Mouse (Mus musculus): ENCODE results near the gene 9530053A07Rik.
"Not testable (repeated sequence)": the region's sequence is repeated elsewhere in the genome, so short reads cannot be mapped to it uniquely, and the experiment has no call there.

Gene 9530053A07Rik

DNA sequence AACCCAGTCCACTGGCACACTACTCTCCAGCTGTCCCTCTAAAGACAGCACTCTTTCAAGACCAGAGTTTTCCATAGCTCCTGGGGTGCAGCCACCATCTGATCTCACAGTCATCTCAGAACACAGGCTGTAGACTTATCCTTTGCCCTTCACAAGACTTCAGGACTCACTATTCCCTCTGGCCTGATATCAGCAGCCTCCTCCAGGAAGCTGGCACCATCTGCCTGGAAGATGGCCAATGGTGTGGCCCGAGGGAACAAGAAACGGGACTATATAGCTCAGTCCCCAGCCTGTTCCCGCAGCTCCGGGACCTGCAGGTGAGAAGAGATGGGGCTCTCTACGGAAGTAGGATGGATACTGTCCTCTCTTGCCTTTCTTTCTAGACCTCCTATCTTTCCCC is at the start of gene 9530053A07Rik:
TSS of gene 9530053A07Rik (plus strand) at position 301 of the 400 bp plus-strand sequence.
- DNase-seq: no peak

DNA sequence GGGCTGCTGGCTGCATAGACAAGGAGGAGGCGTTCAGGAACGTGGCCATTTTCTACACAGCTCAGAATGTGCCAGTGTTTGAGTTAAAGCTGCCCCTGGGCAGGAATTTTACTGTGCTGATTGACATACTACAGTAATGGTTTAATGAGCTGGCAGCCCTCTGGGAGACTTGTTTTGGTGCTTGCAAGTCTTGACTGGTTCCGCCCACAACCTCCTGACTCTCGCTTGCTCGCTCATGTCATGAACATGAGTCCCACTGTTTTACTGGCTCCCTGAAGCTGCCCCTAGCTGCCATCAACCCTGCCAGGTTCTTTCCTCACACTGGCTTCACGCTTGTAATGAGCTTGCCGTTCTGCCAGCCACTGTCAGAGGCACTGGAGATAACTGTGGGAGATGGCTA is 45.1 kb upstream of the 9530053A07Rik start:
- no peak for DNase-seq

DNA sequence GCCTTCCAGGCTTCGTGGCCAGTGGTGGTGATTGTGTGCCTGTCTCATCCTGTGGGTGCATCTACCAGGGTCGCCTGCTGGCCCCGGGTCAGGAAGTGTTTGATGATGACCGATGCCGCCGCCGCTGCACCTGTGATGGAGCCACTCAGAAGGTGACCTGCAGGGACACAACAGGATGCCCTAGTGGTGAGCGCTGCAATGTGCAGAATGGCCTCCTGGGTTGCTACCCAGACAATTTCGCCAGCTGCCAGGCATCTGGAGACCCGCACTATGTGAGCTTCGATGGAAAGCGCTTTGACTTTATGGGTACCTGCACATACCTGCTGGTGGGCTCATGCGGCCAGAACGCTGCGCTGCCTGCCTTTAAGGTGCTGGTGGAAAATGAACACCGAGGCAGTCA is 43.0 kb upstream of the 9530053A07Rik start:
- DNase-seq: no peak

DNA sequence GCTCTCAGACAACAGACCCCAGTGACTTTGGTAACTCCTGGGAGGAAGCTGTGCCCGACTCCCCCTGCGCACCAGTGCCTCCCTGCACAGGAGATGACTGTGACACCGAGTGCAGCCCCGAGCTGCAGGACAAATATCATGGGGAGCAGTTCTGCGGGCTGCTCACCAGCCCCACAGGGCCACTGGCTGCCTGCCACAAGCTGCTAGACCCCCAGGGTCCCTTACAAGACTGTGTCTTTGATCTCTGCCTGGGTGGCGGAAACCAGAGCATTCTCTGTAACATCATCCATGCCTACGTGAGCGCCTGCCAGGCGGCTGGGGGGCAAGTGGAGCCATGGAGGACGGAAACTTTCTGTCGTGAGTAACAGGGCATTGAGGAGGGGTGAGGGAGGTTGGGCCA is 35.7 kb upstream of the 9530053A07Rik start:
- no peak for DNase-seq

DNA sequence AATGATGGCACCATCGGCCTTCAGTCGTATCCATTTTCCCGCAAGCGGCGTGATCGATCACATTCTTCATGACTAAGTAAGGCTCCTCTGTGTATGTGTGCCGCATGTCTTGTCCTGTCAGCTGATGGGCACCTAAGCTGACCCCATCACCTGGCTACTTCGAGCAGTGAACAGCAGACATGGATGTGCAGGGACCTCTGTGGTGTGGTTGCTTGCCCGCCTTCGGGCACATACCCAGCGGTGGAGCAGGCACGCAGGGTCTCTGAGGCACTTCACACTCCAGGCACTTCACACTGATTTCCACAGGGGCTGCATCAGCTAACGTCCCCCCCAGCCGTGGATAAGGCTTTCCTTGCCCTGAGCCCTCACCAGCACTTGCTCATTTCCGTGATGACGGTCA is 30.2 kb upstream of the 9530053A07Rik start:
- no peak for DNase-seq

DNA sequence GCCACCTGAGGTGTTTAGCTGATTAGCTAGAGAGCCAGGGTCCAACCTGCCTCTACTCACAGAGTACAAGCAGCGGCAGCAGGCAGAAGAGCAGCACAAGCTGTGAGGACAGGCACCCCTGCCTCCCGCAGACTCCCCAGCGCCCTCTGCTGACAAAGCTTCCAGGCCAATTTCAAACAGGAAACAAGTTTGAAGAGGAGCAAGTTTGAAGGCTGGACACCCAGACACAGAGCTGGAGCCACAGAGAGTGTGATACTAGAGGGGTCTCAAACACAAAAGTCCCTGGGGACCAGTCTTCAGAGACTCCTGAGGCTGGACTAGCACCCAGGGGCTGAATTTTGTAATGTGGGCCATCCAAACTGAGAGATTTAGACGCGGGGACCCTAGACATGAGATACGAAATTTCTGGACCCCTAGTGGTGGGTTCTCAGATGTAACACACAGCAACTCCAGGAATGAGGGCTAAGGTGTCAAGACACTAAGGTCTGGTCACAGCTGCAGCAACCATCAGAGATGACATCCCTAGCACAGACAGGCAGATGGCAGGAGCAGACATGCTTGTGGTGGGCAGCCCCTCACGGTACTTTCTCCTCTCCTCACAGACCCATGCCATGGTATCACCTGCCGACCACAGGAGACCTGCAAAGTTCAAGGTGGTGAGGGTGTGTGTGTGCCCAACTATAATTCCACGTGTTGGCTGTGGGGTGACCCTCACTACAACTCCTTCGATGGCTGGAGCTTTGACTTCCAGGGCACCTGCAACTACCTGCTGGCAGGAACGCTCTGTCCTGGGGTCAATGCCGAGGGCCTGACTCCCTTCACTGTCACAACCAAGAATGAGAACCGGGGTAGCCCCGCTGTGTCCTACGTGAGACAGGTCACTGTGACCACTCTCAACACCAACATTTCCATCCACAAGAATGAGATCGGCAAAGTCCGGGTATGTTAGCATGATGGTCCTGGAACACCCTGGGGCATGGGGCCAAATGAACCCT is 28.4 kb upstream of the 9530053A07Rik start:
- no peak for DNase-seq

DNA sequence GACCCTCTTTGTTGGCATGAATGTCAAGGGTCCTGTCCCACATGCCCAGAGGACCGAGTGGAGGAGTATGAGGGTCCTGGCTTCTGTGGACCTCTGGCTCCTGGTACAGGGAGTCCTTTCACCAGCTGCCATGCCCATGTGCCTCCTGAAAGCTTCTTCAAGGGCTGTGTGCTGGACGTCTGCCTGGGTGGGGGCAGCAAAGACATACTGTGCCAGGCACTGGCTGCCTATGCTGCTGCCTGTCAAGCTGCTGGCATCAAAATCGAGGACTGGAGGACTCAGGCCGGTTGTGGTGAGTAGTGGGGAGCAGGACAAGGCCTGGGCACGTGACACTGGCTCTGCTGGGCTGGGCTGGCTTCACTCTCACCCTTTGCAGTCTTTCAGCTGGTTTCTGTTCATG is 26.3 kb upstream of the 9530053A07Rik start:
- DNase-seq: not testable (repeated sequence)

DNA sequence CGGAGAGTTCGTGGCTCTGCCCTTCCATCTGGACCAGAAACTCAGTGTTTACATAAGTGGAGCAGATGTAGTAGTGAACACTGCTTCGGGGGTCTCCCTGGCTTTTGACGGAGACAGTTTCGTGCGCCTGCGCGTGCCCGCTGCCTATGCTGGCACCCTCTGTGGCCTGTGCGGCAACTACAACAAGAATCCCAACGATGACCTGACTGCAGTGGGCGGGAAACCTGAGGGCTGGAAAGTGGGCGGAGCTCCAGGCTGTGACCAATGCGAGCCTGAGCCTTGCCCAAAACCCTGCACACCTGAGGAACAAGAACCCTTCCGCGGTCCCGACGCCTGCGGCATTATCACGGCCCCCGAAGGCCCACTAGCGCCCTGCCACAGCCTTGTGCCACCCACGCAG is 24.6 kb upstream of the 9530053A07Rik start:
- peak; percentile 4 for DNase-seq

DNA sequence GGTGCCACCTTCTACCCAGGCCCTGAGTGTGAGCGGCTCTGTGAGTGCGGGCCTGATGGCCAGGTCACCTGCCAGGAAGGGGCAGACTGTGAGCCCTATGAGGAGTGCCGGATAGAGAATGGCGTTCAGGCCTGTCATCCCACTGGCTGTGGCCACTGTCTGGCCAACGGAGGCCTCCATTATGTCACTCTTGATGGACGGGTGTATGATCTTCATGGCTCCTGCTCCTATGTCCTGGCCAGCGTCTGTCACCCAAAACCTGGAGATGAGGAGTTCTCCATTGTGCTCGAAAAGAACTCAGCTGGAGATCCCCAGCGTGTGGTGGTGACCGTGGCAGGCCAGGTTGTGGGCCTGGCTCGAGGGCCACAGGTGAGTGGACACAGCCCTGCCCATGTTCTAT is 23.0 kb upstream of the 9530053A07Rik start:
- no peak for DNase-seq

DNA sequence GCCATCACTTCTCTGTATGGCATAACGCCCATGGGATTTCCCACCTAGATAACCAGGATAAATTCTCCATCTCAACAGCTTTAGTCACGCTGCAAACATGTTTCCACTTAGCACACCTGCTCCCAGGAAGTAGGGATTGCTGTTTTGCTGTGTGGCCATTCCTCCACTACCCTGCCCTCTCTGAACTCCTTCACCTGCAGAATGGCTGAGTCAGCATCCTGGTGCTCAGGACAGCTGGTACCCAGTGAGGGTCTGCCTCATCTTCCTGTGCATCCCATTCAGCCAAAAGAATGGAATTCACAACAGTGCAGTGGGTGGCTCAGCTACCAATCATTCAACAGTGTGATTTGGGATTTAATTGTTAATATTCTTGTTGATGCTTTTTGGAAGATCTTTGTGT is 14.6 kb upstream of the 9530053A07Rik start:
- no peak for DNase-seq

DNA sequence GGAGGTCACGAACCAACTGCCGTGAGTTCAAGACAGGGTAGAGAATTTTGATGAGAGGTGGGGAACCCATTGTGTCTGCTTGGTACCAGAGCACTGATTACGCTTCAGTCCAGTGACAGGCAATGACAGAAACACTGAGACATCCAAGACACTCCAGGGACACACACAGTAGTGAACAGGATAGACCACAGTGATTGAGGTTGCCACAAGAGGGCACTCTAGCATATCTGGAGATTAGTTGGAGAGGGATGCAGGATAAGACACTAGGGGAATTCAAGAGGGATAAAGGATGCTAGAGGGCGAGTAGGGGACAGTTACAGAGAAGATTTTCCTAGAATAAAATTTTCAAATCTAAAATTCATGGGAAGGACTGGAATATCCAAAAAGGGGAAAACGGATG is 8.3 kb downstream of the 9530053A07Rik start:
- DNase-seq: no peak

DNA sequence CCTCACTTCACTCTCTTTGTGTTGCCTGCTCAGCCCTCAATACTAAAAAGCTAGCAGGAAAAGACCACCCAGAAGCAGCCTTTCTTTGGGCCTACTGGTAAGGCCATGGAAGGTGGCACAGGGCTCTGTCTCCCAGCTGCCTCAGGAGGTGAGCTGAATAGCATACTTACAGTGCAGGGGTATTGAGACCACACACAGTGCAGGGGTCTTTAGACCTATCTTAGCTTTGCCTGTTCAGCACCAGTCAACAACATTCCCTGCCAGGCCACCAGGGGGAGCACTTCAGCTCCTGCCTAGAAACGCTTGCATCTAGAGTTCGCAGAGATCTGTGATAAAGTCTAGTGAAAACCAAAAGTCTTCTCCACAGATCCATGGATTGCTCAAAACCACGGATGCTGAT is 19.0 kb downstream of the 9530053A07Rik start:
- DNase-seq: no peak

DNA sequence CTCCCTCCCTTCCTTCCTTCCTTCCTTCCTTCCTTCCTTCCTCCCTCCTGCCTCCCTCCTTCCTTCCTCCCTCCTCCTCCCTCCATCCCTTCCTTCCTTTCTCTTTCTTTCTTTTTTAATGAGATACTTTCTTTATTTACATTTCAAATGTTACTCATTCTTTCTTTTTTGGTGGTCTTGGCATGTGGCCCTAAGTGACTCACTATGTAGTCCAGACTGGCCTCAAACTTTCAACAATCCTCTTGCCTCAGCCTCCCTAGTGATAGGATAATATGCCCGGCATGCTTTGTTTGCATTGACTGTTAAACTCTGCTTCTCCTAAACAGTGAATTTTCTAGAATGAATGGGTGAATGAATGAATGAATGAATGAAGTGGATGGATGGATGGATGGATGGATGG is 20.6 kb downstream of the 9530053A07Rik start:
- DNase-seq: no peak

DNA sequence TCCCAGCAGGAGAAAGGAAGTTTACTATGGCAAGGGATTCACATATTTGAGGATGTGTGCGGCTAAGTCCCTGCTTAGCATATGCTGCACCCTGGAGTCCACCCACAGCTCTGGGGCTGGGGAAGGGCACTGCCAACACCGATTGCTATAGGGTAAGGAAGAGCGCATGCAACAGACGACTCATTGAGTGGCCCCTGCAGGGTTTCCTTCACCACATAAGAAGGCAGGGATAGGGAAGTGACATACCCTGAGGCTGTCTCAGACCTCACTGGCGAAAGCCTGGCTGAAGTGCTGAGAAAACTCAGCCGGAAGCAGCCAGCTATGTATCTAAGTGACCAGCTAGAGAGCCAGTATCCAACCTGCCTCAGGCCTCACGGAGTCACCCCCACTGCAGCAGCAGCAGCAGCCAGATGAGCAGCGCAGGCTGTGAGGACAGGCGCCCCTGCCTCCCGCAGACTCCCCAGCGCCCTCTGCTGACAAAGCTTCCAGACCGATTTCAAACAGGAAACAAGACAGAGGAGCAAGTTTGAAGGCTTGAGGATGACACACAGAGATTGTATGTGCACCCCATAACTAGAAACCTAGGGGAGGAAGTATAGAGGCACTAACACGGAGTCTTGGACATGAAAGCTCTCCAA is 22.4 kb downstream of the 9530053A07Rik start:
- DNase-seq: no peak

DNA sequence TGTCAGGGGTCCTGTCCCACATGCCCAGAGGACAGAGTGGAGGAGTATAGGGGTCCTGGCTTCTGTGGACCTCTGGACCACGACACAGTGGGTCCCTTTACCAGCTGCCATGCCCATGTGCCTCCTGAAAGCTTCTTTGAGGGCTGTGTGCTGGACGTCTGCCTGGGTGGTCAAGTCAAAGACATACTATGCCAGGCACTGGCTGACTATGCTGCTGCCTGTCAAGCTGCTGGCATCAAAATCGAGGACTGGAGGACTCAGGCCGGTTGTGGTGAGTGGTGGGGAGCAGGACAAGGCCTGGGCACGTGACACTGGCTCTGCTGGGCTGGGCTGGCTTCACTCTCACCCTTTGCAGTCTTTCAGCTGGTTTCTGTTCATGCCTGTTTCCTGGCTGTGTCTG is 24.3 kb downstream of the 9530053A07Rik start:
- not testable (repeated sequence) for DNase-seq

DNA sequence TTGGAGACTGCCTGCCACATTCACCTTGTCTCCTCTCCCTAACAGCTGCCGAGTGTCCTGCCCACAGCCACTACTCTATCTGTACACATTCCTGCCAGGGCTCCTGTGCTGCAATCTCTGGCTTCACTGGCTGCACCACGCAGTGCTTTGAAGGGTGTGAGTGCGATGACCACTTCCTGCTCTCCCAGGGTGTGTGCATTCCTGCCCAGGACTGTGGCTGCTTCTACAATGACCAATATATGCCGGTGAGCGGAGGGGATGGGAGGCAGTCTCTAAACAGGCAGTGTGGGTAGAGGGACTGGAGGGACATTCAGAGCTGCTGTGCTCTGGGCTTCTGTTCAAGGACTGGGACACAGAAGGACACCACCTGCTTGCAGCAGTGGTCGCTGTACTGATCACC is 30.0 kb downstream of the 9530053A07Rik start:
- no peak for DNase-seq

DNA sequence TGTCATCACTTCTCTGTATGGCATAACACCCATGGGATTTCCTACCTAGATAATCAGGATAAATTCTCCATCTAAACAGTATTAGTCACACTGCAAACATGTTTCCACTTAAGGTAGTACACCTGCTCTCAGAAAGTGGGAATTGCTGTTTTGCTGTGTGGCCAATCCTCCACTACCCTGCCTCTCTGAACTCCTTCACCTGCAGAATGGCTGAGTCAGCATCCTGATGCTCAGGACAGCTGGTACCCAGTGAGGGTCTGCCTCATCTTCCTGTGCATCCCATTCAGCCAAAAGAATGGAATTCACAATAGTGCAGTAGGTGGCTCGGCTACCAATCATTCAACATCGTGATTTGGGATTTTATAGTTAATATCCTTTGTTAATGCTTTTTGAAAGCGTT is 30.6 kb downstream of the 9530053A07Rik start:
- DNase-seq: no peak

DNA sequence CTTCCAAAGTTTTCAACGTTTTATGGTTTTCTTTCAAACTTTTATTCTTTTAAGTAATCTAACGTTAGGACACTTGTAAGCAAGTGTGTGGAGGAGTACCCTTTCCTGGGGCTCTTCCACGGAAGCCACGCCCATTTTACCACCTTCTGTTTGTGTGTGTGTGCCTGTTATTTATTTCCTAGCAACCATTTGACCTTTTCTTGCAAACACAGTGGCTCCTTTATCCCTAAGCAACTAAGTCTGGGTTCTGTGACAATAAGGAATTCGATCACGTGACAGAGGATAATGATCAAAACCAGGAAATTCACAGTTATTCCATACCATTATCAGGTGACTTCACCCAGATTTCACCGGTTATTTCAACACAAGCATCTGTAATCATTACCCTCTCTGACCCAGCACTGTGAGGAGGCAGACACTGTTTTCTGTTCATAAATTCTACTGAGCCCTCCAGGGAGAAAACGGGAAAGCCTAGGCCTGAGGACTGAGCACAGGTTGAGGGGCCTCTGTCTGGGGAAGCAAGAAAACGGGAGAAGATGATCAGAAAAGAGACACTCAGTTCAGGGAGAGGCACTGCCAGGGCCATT is 32.0 kb downstream of the 9530053A07Rik start:
- no peak for DNase-seq

DNA sequence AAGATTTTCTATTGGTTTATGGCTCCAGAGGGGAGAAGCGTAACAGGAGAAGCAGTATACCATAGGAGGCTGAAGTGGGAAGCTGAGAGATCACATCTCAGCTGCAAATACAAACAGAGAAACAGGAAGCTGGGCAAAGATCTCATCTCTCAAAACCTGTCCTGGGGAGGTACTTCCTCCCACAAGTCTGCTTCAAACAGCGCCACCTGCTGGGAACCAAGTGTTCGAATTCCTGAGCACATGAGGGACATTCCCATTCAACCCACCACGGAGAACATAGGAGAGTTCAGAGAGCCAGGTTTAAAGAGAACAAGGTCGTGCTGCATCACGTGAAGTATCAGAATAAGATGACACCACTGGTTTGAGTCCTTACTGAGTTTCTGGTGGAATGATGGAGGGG is 36.1 kb downstream of the 9530053A07Rik start:
- no peak for DNase-seq

DNA sequence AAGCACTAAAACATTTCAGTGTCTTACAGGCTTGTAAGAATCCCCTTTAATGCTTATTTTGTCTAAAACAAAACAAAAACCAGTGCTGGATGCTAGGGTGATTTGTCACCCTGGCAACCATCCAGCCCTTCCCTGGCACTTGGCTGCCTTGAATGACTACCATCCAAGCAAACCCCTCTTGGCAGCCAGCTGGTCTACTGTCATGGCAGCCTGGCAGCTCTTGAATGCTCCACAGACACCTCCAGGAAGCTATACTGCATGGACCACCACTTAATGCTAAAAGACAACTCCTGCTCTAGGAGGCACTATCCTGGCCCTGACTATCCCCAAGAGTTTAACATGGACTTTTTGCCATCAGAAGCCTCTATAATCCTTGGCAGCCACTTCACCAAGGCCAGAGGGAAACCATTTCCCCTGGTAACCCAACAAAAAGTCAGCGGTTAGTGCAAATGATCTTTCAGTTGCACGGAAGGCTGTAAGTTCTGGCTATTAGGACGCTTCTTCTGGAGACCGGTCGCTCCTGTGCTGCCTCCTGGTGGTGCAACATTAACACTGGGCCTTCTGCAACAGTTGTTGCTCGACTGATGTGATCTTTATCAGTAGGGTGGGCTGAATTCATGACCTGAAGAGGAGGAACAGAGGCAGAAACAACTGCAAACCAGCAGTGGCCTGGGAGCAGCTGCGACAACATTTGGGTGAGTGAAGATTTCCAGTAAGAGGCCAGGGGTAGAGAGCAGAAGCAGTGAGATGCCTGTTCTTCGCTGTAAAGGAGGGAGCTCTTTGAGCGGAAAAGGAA is 39.3 kb downstream of the 9530053A07Rik start:
- peak; percentile 60 for DNase-seq

DNA sequence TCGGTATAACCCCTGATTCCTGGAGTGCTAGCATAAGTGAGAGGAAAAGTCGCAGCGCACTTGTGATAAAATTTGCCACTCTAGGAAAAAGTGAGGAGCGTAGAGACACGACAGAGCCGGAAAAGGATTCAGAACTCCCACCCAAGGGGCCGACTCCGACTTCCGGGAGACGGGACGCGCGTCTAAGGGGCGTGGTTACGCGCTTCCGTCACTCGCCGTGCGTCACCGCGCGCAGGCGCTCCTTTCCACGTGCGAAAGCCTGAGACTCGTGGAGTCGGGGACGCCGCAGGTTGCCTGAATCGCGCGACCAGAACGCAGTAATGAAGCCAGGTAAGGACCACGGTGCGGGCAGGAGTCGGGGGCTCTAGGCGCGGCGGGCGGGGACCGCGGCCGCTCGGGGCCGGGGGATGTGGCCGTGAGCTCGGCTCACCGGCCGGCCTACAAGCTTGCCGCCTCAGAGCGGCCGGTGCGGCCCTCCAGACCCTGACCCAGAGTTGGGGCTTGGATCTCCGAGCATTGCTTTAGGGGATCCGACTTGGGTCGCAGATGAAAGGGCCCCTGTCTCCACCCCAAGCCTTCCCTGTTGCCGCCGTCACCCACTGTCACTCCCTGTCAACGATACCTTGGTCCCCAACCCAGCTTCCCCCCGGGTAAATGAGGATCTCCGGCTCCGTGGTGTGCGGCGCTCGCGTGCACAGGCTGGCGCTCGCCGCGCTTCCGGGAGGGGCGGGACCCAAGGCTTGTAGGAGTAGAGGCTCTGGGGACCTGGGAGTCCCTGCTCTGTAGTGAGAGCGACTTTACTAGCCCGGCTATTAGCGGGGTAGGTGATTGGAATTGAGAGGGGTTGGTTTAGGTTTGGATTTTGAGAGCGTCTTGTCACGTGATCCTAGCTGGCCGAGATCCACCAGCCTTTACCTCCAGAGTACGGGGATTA is 40.5 kb downstream of the 9530053A07Rik start, which contains the start of gene Fbl:
TSS of gene Fbl (plus strand) at position 222 of the 934 bp plus-strand sequence.
- DNase-seq: peak; percentile 88

DNA sequence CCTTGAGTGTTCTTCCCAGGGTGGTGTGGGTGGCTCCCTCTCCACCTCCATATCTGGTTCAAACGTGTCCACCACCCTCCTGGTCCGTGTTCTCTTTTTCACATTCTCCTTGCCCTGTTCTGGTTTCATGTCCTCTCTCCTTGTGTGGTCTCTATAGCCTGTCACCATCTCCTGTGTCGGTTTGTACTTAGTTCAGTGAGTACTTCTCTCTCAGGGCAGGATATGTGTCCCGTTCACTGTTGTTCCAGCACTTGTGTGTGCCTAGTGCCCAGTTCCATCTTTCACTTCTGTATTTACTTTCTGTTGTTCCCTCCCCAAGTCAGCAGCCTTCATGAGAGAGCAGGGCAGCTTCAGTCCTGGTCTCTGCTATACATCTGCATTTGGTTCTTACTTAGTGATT is 46.1 kb downstream of the 9530053A07Rik start:
- no peak for DNase-seq
